10 mouse cellular contexts compared by ENCODE assay signal in the genomic region with DNA sequence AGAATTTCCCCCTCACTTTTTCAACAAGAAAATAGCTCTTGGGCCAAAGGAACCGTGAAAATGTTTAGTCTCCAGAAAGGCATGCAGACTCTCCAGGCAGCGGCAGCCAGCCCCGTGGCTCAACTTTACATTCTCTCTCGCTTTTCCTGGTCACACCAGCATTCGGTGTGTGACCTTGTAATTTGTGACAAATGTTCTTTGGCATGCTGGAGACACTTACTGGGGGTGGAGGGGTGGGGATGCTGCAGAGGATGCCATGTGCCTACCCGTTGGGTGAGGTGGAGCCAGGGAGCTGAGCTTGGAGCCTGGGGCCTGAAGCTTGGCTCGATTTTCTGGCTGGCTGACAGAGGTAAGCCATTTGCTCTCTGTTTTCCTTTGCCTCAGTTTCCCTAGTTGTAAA. TPM values are rescaled to one million over a fixed set of nuclear protein-coding genes. Genes with fewer than 3 reads are reported as not detected.
DNase-seq lines count a peak whose midpoint lies in the region; ATAC-seq and TF ChIP-seq lines count a peak whose summit lies in the region.
"Had no signal": no experiment of that assay in that cellular context is flagged by ENCODE, and none has a peak within 500 bp of the region (broad histone marks: within the 10 kb centered on the region; RNA-seq: fewer than 3 reads in every experiment).

No protein-coding gene starts in this region.

- no peaks in the 10 kb centered on the region for H3K27me3 ChIP-seq in heart, embryonic 15.5 days
- H3K27me3 ChIP-seq in heart, adult 2 months (ENCODE audit: control insufficient read depth, insufficient read depth, low read length), result no peaks in the 10 kb centered on the region
- H3K27me3 ChIP-seq in midbrain, embryonic 10.5 days (ENCODE audit: low read depth, poor library complexity, severe bottlenecking), result no peaks in the 10 kb centered on the region
- no peaks in the 10 kb centered on the region for H3K27me3 ChIP-seq in midbrain, embryonic 11.5 days (ENCODE audit: control insufficient read depth, insufficient read depth, low read length)
- no peaks in the 10 kb centered on the region for H3K27me3 ChIP-seq in embryonic facial prominence, embryonic 14.5 days (replicated peaks; ENCODE audit: control insufficient read depth, insufficient read depth, low read length)
- H3K27me3 ChIP-seq: neural tube, embryonic 12.5 days had no signal

- H3K36me3 ChIP-seq in heart, embryonic 15.5 days, result no peaks in the 10 kb centered on the region
- no peaks in the 10 kb centered on the region for H3K36me3 ChIP-seq in heart, adult 2 months (ENCODE audit: control insufficient read depth, insufficient read depth, low read length)
- no peaks in the 10 kb centered on the region for H3K36me3 ChIP-seq in midbrain, embryonic 10.5 days
- no peaks in the 10 kb centered on the region for H3K36me3 ChIP-seq in midbrain, embryonic 11.5 days (ENCODE audit: control insufficient read depth, insufficient read depth, low read length)
- no peaks in the 10 kb centered on the region for H3K36me3 ChIP-seq in embryonic facial prominence, embryonic 14.5 days (ENCODE audit: control insufficient read depth, insufficient read depth, low read length)
- H3K36me3 ChIP-seq: neural tube, embryonic 12.5 days had no signal

- H3K9ac ChIP-seq in heart, embryonic 15.5 days, result no peak overlapping the region
- H3K9ac ChIP-seq in heart, adult 2 months (ENCODE audit: low read depth, low read length), result no peak overlapping the region
- H3K9ac ChIP-seq in midbrain, embryonic 11.5 days (ENCODE audit: low read length), result no peak overlapping the region
- H3K9ac ChIP-seq in embryonic facial prominence, embryonic 14.5 days (ENCODE audit: low read depth, low read length), result peak overlapping the region; percentile 38; the same call in 1 of the 2 replicates
- H3K9ac ChIP-seq: neural tube, embryonic 12.5 days had no signal

- H3K4me1 ChIP-seq in heart, embryonic 15.5 days (replicated peaks), result peaks cover 11% of the 10 kb centered on the region
- H3K4me1 ChIP-seq in heart, adult 2 months (ENCODE audit: control insufficient read depth, insufficient read depth, low read length), result no peaks in the 10 kb centered on the region
- H3K4me1 ChIP-seq in midbrain, embryonic 10.5 days, result peaks cover 9% of the 10 kb centered on the region
- H3K4me1 ChIP-seq in midbrain, embryonic 11.5 days (ENCODE audit: control insufficient read depth, insufficient read depth, low read length), result no peaks in the 10 kb centered on the region
- H3K4me1 ChIP-seq in embryonic facial prominence, embryonic 14.5 days (ENCODE audit: control insufficient read depth, insufficient read depth, low read length), result peaks cover 9% of the 10 kb centered on the region
- H3K4me1 ChIP-seq: megakaryocyte, embryonic 14.5 days; neural tube, embryonic 12.5 days had no signal

- no peaks in the 10 kb centered on the region for H3K9me3 ChIP-seq in heart, embryonic 15.5 days (replicated peaks)
- no peaks in the 10 kb centered on the region for H3K9me3 ChIP-seq in midbrain, embryonic 10.5 days (replicated peaks)
- no peaks in the 10 kb centered on the region for H3K9me3 ChIP-seq in midbrain, embryonic 11.5 days (ENCODE audit: control insufficient read depth, low read length)
- H3K9me3 ChIP-seq in embryonic facial prominence, embryonic 14.5 days (ENCODE audit: control insufficient read depth, low read length), result no peaks in the 10 kb centered on the region
- H3K9me3 ChIP-seq: megakaryocyte, embryonic 14.5 days; neural tube, embryonic 12.5 days had no signal

- 0 out of 2 replicates have a peak overlapping the region, but pooled peaks have one; percentile 4 for H3K4me2 ChIP-seq in heart, embryonic 15.5 days
- no peak overlapping the region for H3K4me2 ChIP-seq in midbrain, embryonic 11.5 days
- H3K4me2 ChIP-seq in embryonic facial prominence, embryonic 14.5 days (ENCODE audit: low read depth, low read length), result no peak overlapping the region
- H3K4me2 ChIP-seq: neural tube, embryonic 12.5 days had no signal

- no peaks in the 10 kb centered on the region for H3K79me2 ChIP-seq in heart, adult 2 months (replicated peaks; ENCODE audit: control insufficient read depth, insufficient read depth, low read length)

- TF ChIP-seq EP300 in heart, adult 2 months (IDR thresholded peaks at IDR 0.05; ENCODE audit: insufficient read depth, low read depth, low read length), result no peak

- intact Hi-C loops in heart, adult 2 months (cut with DNase I), result no loop called here

- peak overlapping the region; percentile 79 for H3K27ac ChIP-seq in heart, embryonic 15.5 days
- H3K27ac ChIP-seq in heart, adult 2 months, result no peak overlapping the region
- H3K27ac ChIP-seq in midbrain, embryonic 10.5 days (replicated peaks), result 0 out of 2 replicates have a peak overlapping the region, but pooled peaks have one; percentile 28
- H3K27ac ChIP-seq in midbrain, embryonic 11.5 days (ENCODE audit: low read depth, low read length), result no peak overlapping the region
- H3K27ac ChIP-seq in embryonic facial prominence, embryonic 14.5 days (replicated peaks; ENCODE audit: low read depth, low read length), result peak overlapping the region; percentile 81
- H3K27ac ChIP-seq: neural tube, embryonic 12.5 days had no signal

- H3K4me3 ChIP-seq in heart, embryonic 15.5 days, result no peak overlapping the region
- no peak overlapping the region for H3K4me3 ChIP-seq in heart, adult 2 months
- no peak overlapping the region for H3K4me3 ChIP-seq in midbrain, embryonic 10.5 days
- H3K4me3 ChIP-seq in midbrain, embryonic 11.5 days (ENCODE audit: low read depth, low read length), result no peak overlapping the region
- no peak overlapping the region for H3K4me3 ChIP-seq in embryonic facial prominence, embryonic 14.5 days (ENCODE audit: low read depth, low read length)
- H3K4me3 ChIP-seq: megakaryocyte, embryonic 14.5 days; neural tube, embryonic 12.5 days had no signal

- ATAC-seq in heart, embryonic 15.5 days (replicated peaks; ENCODE audit: insufficient number of reproducible peaks, insufficient read depth, low FRiP score, low read depth), result no peak
- no peak for ATAC-seq in midbrain, embryonic 11.5 days (ENCODE audit: low FRiP score)
- peak; percentile 82 for ATAC-seq in embryonic facial prominence, embryonic 14.5 days (ENCODE audit: low read depth)

- no peak for TF ChIP-seq CTCF in heart, adult 2 months (IDR thresholded peaks at IDR 0.05)

- no peak for TF ChIP-seq POLR2A in heart, adult 2 months (IDR thresholded peaks at IDR 0.05; ENCODE audit: insufficient read depth, low read depth, low read length)

- 17% methylated on average over 7 of the region's 7 CpGs for WGBS in heart, embryonic 15.5 days
- WGBS in heart, adult 2 months, result 54% methylated on average over 7 of the region's 7 CpGs
- WGBS in midbrain, embryonic 10.5 days, result 53% methylated on average over 7 of the region's 7 CpGs
- 51% methylated on average over 7 of the region's 7 CpGs for WGBS in midbrain, embryonic 11.5 days
- 16% methylated on average over 7 of the region's 7 CpGs for whole genome bisulfite sequencing in embryonic facial prominence, embryonic 14.5 days

- no peak for DNase-seq in heart, adult 2 months
- no peak for DNase-seq in midbrain, embryonic 10.5 days (ENCODE audit: low spot score)
- DNase-seq in midbrain, embryonic 11.5 days (ENCODE audit: low spot score, missing footprints), result no peak
- peak; percentile 88 for DNase-seq in embryonic facial prominence, embryonic 14.5 days (ENCODE audit: low spot score)
- DNase-seq in yolk sac, embryonic 10.5 days (ENCODE audit: low spot score), result no peak
- no peak for DNase-seq in T-cell, adult 2 months (ENCODE audit: low spot score)
- DNase-seq: cerebellum, postnatal 10 days had no signal

RNA-seq across cellular contexts. Expression of gene Tpm1, which starts 22.4 kb away (rescaled TPM):
- 3,993 and 5,392 TPM in 2 replicates for polyA plus RNA-seq in heart, embryonic 15.5 days (2015; fragmentation: Nextera tagmentation; extraction: Ambion mirVana)
- over 10,000 TPM in 1 of 2 experiments, 1,000 to 10,000 TPM in 1; 9,950 to 10,380 TPM for total RNA-seq in heart, adult 2 months (2021)
- 5,659 and 10,700 TPM in 2 replicates for polyA plus RNA-seq in heart, adult 2 months (2012; rRNA removed)
- 263 and 275 TPM in 2 replicates for polyA plus RNA-seq in midbrain, embryonic 10.5 days (2016; fragmentation: Nextera tagmentation; extraction: Ambion mirVana)
- polyA plus RNA-seq in midbrain, embryonic 11.5 days (2014; fragmentation: Nextera tagmentation; extraction: Ambion mirVana), result 298 and 333 TPM in 2 replicates
- polyA plus RNA-seq in embryonic facial prominence, embryonic 14.5 days (2014; fragmentation: Nextera tagmentation; extraction: Ambion mirVana), result 985 and 1,264 TPM in 2 replicates

Comparison
In these comparisons a context has a peak if more than half of its experiments do, and no peak if none do; other contexts are left out.
1. H3K27ac ChIP-seq: peak in heart, embryonic 15.5 days (single experiment), midbrain, embryonic 10.5 days (single experiment) and embryonic facial prominence, embryonic 14.5 days (single experiment); none in heart, adult 2 months (single experiment) and midbrain, embryonic 11.5 days (single experiment).